Mouse (Mus musculus): ENCODE results near the gene Gm10670.
"Not testable (repeated sequence)": the region's sequence is repeated elsewhere in the genome, so short reads cannot be mapped to it uniquely, and the experiment has no call there.

Gene Gm10670

DNA sequence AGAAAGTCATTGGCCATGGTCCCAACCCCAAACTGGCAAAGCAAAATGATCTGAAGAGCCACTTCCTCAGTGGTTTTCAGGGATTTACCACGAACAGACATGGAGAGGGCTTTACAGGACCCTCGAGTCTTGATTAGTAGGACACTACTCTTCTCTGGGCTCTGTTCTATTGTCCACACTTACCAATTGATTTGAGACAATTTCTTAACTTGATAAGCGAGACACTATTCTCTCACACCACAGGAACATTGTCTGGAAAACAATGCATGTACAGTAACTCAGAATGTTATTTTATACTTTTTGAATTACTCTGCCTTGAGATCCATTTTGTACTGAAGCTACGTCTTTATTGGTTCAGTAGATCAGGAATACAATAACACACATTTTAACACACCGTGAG, at the start of gene Gm10670:
Gm10670 (minus strand) TSS at position 101 of the 400 bp plus-strand sequence.
- not testable (repeated sequence) for DNase-seq

DNA sequence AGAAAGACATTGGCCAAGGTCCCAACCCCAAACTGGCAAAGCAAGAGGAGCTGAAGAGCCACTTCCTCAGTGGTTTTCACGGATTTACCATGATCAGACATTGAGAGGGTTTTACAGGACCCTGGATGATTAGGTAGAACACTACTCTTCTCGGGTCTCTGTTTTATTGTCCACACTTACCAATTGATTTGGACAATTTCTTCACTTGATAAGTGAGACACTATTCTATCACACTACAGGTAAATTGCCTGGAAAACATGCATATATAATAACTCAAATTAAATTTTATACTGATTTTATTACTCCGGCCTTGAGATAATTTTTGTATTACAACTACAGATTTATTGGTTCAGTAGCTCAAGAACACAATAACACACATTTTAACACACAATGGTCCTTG, 35.7 kb upstream of the Gm10670 start, which contains the start of gene Vmn1r103:
Vmn1r103 (minus strand) TSS at position 101 of the 400 bp plus-strand sequence.
- not testable (repeated sequence) for DNase-seq

DNA sequence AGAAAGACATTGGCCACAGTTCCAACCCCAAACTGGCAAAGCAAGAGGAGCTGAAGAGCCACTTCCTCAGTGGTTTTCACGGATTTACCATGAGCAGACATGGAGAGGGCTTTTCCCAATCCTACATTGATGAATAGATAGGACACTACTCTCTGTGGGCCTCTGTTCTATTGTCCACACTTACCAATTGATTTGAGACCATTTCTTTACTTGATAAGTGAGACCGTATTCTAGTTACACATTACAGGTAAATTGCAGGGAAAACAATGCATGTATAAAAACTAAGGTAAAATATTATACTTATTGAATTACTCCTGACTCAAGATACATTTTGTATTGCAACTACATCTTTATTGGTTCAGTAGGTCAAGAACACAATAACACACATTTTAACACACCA, 32.2 kb downstream of the Gm10670 start, which contains the start of gene Vmn1r101:
Vmn1r101 (minus strand) TSS at position 101 of the 400 bp plus-strand sequence.
- not testable (repeated sequence) for DNase-seq
